Mouse (Mus musculus) forebrain, postnatal 0 days (tissue): ENCODE measurements around the gene Fndc11. TPM values are rescaled to one million over a fixed set of nuclear protein-coding genes. Genes with fewer than 3 reads are reported as not detected.

ENCODE experiments used
- ATAC-seq: fragments of 200-750 bp; cut with Nextera tagmentation; 2 replicates; pipeline ENCODE4 v1.8.0; 2017; ENCODE audit warnings: mild to moderate bottlenecking, moderate library complexity
- DNase-seq: peaks from one replicate; pipeline ENCODE4 v3.0.0-alpha.2; 2015
- H3K27ac ChIP-seq: fragments of 300-500 bp; sonication (generic); 2 replicates; pipeline ENCODE4 v1.5.1; 2014; ENCODE audit warnings: low read depth, mild to moderate bottlenecking, antibody characterized with exemption, low read length, moderate library complexity, mixed read lengths
- H3K27me3 ChIP-seq: fragments of 300-500 bp; sonication (generic); 2 replicates; pipeline ENCODE4 v1.6.1; 2014; ENCODE audit warnings: mild to moderate bottlenecking, low read length, mixed read lengths; ENCODE audit not compliant: insufficient read depth
- H3K36me3 ChIP-seq: fragments of 300-500 bp; sonication (generic); 2 replicates; pipeline ENCODE4 v1.6.1; 2014; ENCODE audit warnings: mild to moderate bottlenecking, moderate library complexity; ENCODE audit not compliant: insufficient read depth
- H3K4me1 ChIP-seq: fragments of 300-500 bp; sonication (generic); 2 replicates; pipeline ENCODE4 v1.6.1; 2014; ENCODE audit warnings: antibody characterized with exemption; ENCODE audit not compliant: insufficient read depth
- H3K4me2 ChIP-seq: fragments of 300-500 bp; sonication (generic); 2 replicates; pipeline ENCODE4 v1.6.1; 2014; ENCODE audit warnings: low read depth, mild to moderate bottlenecking, moderate library complexity
- H3K4me3 ChIP-seq: fragments of 300-500 bp; sonication (generic); 2 replicates; pipeline ENCODE4 v1.5.1; 2014; ENCODE audit warnings: low read depth, low read length, mixed read lengths
- H3K9ac ChIP-seq: fragments of 300-500 bp; sonication (generic); 2 replicates; pipeline ENCODE4 v1.6.1; 2014; ENCODE audit warnings: mild to moderate bottlenecking
- H3K9me3 ChIP-seq: fragments of 300-500 bp; sonication (generic); 2 replicates; pipeline ENCODE4 v1.6.1; 2016; ENCODE audit warnings: low read length
- CTCF ChIP-seq: sonication (generic); IDR thresholded peaks from 2 replicates; pipeline ENCODE4 v1.5.1; 2016; ENCODE audit warnings: antibody characterized with exemption, control low read depth, low read depth
- WGBS: fragments of 180-500 bp; shearing (Covaris S2); extraction: QIAGEN DNeasy Blood & Tissue Kit; methylation state at CpG from one replicate; pipeline ENCODE4 v1.1.7; 2014; 5-methylcytosine and 5-hydroxymethylcytosine counted together
- polyA plus RNA-seq: library from polyadenylated mRNA; unstranded; fragments of >200 nt; fragmentation: Nextera tagmentation; extraction: Ambion mirVana; gene quantifications from 2 replicates; pipeline ENCODE4 v1.2.1, GENCODE M21; 2015
- total RNA-seq: library from RNA; depleted of rRNA; stranded (reverse); fragments of >200 nt; gene quantifications from 2 replicates; pipeline ENCODE4 v1.2.3, GENCODE M21; 2014

Gene Fndc11
- total and polyA plus RNA-seq, 2 experiments from 2014 or later: 0.18 TPM; not detected in 1

GRCm38 (mm10) chr2:181216037-181216436 is 3.8 kb upstream of the Fndc11 start:
- no peak overlapping the region for H3K9ac ChIP-seq
- no peak overlapping the region for H3K4me2 ChIP-seq
- ATAC-seq (no peak), DNase-seq (no peak)
- peaks cover 9% of the 10 kb centered on the region; the same call in 1 of the 2 replicates for H3K4me1 ChIP-seq
- H3K4me3 ChIP-seq: no peak overlapping the region
- no peak for TF ChIP-seq CTCF
- WGBS: 92% methylated on average over 6 of the region's 6 CpGs
- H3K27ac ChIP-seq: no peak overlapping the region
- no peaks in the 10 kb centered on the region for H3K36me3 ChIP-seq
- H3K27me3 ChIP-seq: peaks cover 14% of the 10 kb centered on the region
- H3K9me3 ChIP-seq: no peaks in the 10 kb centered on the region

- H3K4me2 ChIP-seq: no peak overlapping the region
- DNase-seq: no peak
Observed at GRCm38 (mm10) chr2:181218881-181219485, 830 bp upstream of the Fndc11 start.

GRCm38 (mm10) chr2:181220361-181220760 is 548 bp downstream of the Fndc11 start:
- WGBS: 41% methylated on average over 2 of the region's 2 CpGs
- peaks cover 9% of the 10 kb centered on the region; the same call in 1 of the 2 replicates for H3K4me1 ChIP-seq
- no peaks in the 10 kb centered on the region; the same call in 1 of the 2 replicates for H3K27me3 ChIP-seq
- H3K9ac ChIP-seq: no peak overlapping the region
- H3K9me3 ChIP-seq: no peaks in the 10 kb centered on the region
- no peaks in the 10 kb centered on the region for H3K36me3 ChIP-seq
- no peak for ATAC-seq
- no peak overlapping the region for H3K4me3 ChIP-seq
- no peak for TF ChIP-seq CTCF
- peak overlapping the region; percentile 51 for H3K4me2 ChIP-seq
- no peak for DNase-seq
- no peak overlapping the region for H3K27ac ChIP-seq

More at GRCm38 (mm10) chr2:181218881-181219485, 830 bp upstream of the Fndc11 start:
- H3K9me3 ChIP-seq: no peaks in the 10 kb centered on the region
- H3K4me1 ChIP-seq: peaks cover 9% of the 10 kb centered on the region; the same call in 1 of the 2 replicates
- no peak overlapping the region for H3K9ac ChIP-seq
- H3K36me3 ChIP-seq: no peaks in the 10 kb centered on the region
- no peak overlapping the region for H3K4me3 ChIP-seq
- no peak for TF ChIP-seq CTCF
- no peaks in the 10 kb centered on the region; the same call in none of the 2 replicates for H3K27me3 ChIP-seq
- 76% methylated on average over 5 of the region's 5 CpGs for WGBS
- ATAC-seq: no peak
- no peak overlapping the region for H3K27ac ChIP-seq

- Histone ChIP-seq H3K4me3 (no peak overlapping the region), H3K36me3 (no peaks in the 10 kb centered on the region), H3K4me2 (no peak overlapping the region), H3K4me1 (peaks cover 2% of the 10 kb centered on the region; the same call in 1 of the 2 replicates), H3K27me3 (no peaks in the 10 kb centered on the region; the same call in 1 of the 2 replicates), H3K27ac (no peak overlapping the region), H3K9ac (no peak overlapping the region), H3K9me3 (no peaks in the 10 kb centered on the region)
- ATAC-seq (no peak), DNase-seq (no peak)
- 90% methylated on average over 2 of the region's 2 CpGs for WGBS
- no peak for TF ChIP-seq CTCF
Observed at GRCm38 (mm10) chr2:181224994-181225393, 5.2 kb downstream of the Fndc11 start.

- no peaks in the 10 kb centered on the region for H3K9me3 ChIP-seq
- no peak for TF ChIP-seq CTCF
- H3K9ac ChIP-seq: no peak overlapping the region
- H3K27ac ChIP-seq: no peak overlapping the region
- no peak overlapping the region for H3K4me2 ChIP-seq
- no peak for DNase-seq
- no peaks in the 10 kb centered on the region for H3K36me3 ChIP-seq
- no peak overlapping the region for H3K4me3 ChIP-seq
- ATAC-seq: no peak
- H3K4me1 ChIP-seq: no peaks in the 10 kb centered on the region
- 86% methylated on average over 3 of the region's 3 CpGs for WGBS
- no peaks in the 10 kb centered on the region for H3K27me3 ChIP-seq
Observed at GRCm38 (mm10) chr2:181227122-181227521, 7.3 kb downstream of the Fndc11 start.

- Histone ChIP-seq H3K36me3 (no peaks in the 10 kb centered on the region), H3K4me1 (no peaks in the 10 kb centered on the region), H3K9me3 (no peaks in the 10 kb centered on the region), H3K27ac (no peak overlapping the region), H3K9ac (no peak overlapping the region), H3K27me3 (no peaks in the 10 kb centered on the region), H3K4me3 (no peak overlapping the region), H3K4me2 (no peak overlapping the region)
- TF ChIP-seq CTCF: no peak
- WGBS: 79% methylated on average over 1 of the region's 1 CpGs
- ATAC-seq: no peak
- DNase-seq: no peak
Observed at GRCm38 (mm10) chr2:181228335-181228734, 8.5 kb downstream of the Fndc11 start.

- no peak overlapping the region for H3K9ac ChIP-seq
- ATAC-seq: no peak
- H3K4me1 ChIP-seq: no peaks in the 10 kb centered on the region
- 83% methylated on average over 19 of the region's 20 CpGs for WGBS
- no peak overlapping the region for H3K27ac ChIP-seq
- no peaks in the 10 kb centered on the region for H3K9me3 ChIP-seq
- no peak overlapping the region for H3K4me3 ChIP-seq
- H3K4me2 ChIP-seq: no peak overlapping the region
- DNase-seq: no peak
- H3K27me3 ChIP-seq: no peaks in the 10 kb centered on the region
- no peaks in the 10 kb centered on the region for H3K36me3 ChIP-seq
- TF ChIP-seq CTCF: no peak
Observed at GRCm38 (mm10) chr2:181231171-181231570, 11.4 kb downstream of the Fndc11 start.
